Mouse (Mus musculus) right cerebral cortex, postnatal 14 days (tissue): ENCODE data around the gene Plekhg1.

Source experiments
- DNase-seq: peaks from one replicate; pipeline ENCODE4 v3.0.0; 2022

The Plekhg1 gene

DNA sequence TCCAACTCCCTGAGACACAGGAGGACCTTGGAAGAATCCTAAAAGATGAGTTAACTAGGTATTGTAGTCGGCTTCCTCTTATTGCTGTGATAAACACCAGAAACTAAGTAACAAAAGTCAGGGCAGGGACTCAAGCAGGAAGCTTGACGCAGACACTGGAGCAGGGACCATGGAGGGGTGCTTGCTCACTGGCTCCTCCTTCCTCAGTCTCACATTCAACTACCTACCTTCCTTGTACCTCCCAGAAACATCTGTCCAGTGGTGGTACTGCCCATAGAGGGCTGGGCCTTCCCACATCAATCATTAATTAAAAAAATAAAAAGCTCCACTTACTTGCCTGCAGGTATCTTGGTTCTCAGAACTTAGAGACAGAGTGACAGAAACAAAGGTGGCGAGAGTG is 152.2 kb downstream of the Plekhg1 start:
- DNase-seq: no peak

GRCm38 (mm10) chr10:3898068-3898467 is 157.9 kb downstream of the Plekhg1 start:
- no peak for DNase-seq

DNA sequence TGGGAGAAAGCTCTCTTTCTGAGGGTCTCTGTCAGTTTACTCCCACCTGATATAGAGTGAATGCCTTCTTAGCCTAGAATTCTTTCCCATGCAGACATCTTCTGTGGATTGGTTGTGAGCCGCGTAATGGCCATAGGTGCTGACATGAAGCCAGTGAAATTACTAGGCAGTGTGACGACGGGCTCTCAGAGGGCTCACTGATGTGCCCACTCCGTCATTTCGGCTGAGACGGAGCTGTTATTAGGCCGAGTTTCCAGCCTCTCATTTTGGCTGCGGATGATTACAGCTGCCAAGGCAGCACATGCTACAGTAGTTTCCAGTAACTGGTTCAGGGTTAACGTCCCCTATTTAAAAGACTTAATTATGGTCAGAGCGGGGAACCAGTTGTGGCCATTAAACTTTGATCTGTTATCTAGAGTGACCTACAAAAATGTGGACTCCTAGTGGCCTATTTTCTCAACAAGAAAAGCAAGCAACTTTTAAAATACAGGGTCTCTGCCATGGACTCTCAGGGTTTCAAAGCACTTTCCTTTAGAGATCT is 160.3 kb downstream of the Plekhg1 start:
- no peak for DNase-seq

DNA sequence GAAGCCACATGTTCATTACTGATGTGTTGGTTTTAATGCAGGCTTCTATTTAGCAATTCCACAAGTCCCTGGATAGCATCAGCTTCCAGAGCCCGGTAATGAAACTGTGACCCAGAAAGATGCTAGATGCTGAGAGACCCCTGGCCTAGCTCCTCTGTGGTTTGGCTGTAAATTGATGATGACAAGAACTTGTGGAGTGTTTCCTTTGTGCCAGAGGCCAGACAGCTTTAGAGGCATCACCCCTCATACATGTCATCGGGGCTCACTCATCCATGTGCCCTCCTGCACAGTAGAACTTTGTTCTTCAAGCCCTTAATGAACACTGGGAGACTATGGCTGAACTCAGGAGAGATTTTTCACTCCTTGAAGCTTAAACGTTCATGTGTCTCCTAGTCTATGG is 165.6 kb downstream of the Plekhg1 start:
- no peak for DNase-seq

- no peak for DNase-seq
Observed at GRCm38 (mm10) chr10:3914104-3914503, 173.9 kb downstream of the Plekhg1 start.

GRCm38 (mm10) chr10:3920368-3921152 is 180.4 kb downstream of the Plekhg1 start:
- no peak for DNase-seq

- no peak for DNase-seq
Observed at GRCm38 (mm10) chr10:3928008-3928545, 187.9 kb downstream of the Plekhg1 start.

DNA sequence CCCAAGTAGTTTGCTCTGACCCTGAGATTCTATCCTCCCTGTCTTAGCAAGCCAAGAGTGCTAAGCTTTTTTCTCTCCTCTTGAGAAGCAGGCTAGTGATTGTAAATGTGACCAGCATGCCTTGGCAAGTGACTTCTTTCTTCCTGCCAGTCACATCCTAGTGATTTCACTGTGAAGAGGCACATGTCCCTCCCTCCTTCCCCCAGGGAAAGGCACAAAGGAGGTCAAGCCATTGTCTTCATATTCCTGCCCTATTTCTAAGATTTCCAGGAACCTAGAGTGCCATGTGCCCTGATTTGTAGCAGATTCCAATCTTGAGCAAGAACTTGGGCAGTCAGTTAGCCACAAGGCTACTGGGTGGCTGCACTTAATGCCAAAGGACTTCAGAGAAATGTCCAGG is 191.7 kb downstream of the Plekhg1 start:
- no peak for DNase-seq

GRCm38 (mm10) chr10:3933311-3933940 is 193.3 kb downstream of the Plekhg1 start:
- DNase-seq: no peak

- no peak for DNase-seq
Observed at GRCm38 (mm10) chr10:3936864-3937263, 196.7 kb downstream of the Plekhg1 start.

- DNase-seq: no peak
Observed at GRCm38 (mm10) chr10:3939895-3940595, 199.9 kb downstream of the Plekhg1 start.

DNA sequence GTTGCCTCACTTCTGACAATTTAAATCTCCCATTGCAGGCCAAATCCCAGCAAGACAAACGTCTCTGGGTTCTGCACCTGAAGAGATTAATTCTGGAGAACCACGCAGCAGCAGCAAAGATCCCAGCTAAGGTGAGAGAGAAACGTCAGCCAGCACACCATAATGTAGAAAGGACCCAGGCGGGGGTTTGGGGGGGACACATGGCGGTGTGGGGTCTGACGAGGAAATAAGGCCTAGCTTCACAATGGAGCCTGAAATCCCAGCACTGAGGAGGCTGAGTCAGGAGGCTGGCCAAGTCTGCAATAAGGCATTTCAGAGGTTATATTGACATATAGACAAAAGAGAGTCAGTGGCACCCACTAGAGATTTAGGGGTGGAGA is 200.4 kb downstream of the Plekhg1 start:
- no peak for DNase-seq

- DNase-seq: no peak
Observed at GRCm38 (mm10) chr10:3941054-3941757, 201.0 kb downstream of the Plekhg1 start.

- no peak for DNase-seq
Observed at GRCm38 (mm10) chr10:3942289-3942688, 202.1 kb downstream of the Plekhg1 start.

DNA sequence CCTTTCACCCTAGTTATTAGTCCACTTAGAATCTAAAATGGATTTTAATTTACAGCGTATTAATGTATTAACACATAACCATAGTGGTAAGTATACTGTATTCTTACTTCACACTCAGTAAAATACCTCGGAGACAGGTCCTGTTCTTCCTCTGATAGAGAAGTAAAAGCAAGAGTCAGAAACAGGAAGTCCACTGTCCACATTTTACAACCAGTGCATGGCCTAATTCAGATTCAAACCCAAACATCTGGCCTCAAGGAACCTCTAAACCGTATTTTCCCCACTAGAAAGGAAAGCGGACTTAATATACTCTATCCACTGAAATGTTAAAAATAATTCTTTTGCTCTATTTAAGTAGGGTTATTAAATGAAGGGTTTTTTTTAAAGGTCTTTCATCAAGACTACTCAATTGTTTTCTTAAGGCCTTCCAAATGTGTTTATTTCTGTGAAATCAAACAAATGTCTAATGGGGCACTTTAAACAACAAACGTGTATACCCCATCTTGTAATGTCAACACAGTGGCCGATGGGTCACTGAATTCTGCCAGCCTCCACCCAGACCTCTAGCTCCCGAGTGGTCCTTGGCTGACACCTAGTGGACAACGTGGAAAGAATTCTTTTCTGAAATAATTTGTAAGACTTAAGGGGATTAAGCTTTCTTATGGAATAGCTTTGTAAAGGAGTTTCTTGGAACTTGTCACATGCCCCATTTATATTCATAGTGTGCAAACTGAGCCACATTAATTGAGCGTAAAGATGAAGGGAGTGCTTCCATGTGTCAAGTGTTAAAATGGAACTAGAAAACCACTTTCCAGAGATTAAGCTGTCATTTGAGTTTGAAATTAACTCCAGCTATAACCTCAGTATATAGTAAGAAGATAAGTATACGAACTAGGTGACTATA is 203.6 kb downstream of the Plekhg1 start:
- DNase-seq: peak; percentile 62

GRCm38 (mm10) chr10:3946871-3947270 is 206.7 kb downstream of the Plekhg1 start:
- no peak for DNase-seq

GRCm38 (mm10) chr10:3947346-3947745 is 207.2 kb downstream of the Plekhg1 start:
- no peak for DNase-seq

DNA sequence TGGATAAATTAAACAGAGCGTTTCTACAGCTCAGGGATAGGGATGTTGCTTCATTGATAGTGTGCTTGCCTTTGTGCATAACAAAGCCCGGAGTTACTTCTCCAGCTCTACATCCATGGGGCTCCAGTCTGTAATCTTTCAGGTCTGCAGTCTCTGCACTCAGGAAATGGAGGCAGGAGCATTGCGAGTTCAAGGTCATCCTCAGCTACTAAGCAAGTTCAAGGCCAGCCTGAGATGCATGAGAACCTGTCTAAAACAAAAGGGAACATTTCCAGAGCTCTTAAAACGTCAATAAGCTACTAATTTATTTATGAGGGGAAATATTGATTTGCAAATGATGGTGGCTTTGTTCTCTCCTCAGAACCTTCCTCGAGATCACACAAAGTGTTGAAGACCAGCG is 209.1 kb downstream of the Plekhg1 start:
- DNase-seq: no peak

GRCm38 (mm10) chr10:3956471-3956870 is 216.3 kb downstream of the Plekhg1 start:
- DNase-seq: no peak

GRCm38 (mm10) chr10:3958591-3958990 is 218.4 kb downstream of the Plekhg1 start:
- DNase-seq: no peak

DNA sequence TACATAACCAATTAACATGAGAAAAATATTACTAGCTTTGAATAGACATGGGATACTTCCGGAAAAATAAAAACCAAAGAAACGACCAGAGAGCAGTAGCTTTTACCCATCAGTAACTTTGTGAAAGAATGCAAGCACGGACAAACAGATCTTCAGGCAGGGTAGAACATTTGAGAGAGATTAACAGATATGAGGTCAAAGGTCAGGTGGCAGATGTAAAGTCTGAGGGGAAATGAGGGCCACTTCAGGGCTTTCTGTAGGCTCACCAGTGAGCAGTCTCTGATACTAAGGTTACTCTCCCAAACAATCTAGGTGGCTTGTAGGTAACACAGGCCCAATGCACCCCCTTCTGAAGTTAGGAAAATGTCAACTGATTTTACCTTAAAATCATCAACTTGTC is 228.9 kb downstream of the Plekhg1 start:
- DNase-seq: no peak

DNA sequence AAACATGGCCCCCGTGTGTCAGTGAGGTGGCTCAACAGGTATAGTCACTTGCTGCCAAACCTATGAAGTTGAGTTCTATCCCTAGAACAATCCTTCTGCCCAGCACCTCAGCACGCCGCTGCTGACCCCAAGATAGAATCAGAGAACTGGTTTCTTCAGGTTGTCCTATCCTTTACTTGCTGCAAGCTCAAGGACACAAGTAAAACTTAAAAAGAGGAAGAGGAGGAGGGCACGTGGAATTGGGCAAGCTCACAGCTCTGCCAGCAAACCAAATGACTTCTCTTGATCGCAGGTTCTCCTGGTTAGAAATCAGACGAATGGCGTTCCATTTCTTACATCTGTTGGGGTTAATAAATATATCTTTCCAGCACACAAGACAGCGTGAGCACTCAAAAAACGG is 232.1 kb downstream of the Plekhg1 start:
- no peak for DNase-seq
